Mouse (Mus musculus): ENCODE measurements around the gene Pcgf2. TPM values are rescaled to one million over a fixed set of nuclear protein-coding genes. Genes with fewer than 3 reads are reported as not detected.

Gene Pcgf2
- polyA plus RNA-seq (2015; fragmentation: Illumina TruSeq; extraction: RNeasy Lipid Tissue Mini Kit (QIAGEN cat#74804); ENCODE audit: insufficient read depth, low replicate concordance), result 5.1 TPM

DNA sequence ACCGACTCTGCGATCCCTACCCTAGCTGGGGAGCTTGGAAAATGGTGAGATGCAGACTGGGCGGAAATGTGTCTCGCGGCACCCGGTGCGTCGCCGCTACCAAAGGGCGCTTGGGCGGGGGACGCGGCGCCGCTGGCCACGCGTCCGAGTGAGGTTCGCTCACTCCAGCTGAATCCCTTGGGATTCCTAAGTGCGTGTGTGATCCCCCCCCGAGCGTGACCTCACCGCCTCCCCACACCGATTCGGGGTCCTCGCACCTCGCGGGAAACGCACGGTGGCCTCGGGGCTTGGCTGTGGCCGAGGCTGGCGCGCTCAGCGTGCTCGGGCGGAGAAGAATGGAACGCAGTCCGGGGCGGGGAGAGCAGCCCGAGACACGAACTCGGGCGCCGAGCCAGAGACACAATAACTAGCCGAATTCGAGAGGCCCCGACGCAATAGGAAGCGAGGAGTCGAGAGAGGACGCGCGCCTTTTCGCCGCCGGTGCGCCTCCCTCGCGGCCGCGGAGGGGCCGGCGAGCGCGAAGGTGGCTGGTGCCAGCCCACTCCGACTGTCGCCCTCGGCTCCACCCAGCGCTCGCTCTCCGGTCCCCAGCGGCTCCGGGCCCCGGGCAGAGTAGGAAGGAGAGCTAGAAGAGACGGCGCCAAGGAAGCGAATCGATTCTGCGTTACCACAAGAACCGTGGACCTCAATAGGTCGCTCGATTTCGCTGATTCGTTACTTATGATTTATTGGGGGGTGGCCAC lies at the start of gene Pcgf2:
TSS of gene Pcgf2 (minus strand) at position 495 of the 743 bp plus-strand sequence.

DNA sequence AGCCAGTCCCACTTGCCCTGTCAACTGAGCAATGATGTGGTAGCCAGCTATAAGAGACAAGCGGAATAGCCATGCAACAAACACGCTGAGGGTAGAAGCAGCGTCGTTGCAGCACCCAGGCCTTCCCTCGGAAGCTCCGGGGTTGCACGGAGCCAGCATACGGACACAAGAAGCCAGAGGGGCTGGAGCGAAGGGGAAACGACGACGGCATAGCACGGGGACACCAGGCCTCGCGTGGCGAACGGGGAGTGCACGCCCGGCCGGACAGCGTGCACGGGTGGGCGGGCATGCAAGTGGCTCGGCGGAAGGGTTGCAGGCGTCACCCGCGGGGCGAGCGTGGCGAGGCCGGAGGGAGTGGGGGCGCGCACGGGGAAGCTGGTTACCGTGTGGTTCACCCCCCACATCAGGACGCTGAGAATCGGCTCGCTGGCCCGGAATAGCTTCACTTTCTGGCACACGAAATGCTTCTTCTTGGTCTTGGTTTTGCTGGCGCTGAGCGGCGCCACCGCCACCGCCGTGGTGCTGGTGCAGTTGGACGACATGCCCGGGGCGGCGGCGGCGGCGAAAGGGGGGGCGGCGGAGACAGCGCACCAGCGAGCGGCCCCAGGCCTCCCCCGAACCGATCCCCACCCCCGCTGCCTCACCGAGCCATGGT lies 43.9 kb upstream of the Pcgf2 start, which contains the start of gene Pip4k2b:
TSS of gene Pip4k2b (minus strand) at position 642 of the 655 bp plus-strand sequence.

DNA sequence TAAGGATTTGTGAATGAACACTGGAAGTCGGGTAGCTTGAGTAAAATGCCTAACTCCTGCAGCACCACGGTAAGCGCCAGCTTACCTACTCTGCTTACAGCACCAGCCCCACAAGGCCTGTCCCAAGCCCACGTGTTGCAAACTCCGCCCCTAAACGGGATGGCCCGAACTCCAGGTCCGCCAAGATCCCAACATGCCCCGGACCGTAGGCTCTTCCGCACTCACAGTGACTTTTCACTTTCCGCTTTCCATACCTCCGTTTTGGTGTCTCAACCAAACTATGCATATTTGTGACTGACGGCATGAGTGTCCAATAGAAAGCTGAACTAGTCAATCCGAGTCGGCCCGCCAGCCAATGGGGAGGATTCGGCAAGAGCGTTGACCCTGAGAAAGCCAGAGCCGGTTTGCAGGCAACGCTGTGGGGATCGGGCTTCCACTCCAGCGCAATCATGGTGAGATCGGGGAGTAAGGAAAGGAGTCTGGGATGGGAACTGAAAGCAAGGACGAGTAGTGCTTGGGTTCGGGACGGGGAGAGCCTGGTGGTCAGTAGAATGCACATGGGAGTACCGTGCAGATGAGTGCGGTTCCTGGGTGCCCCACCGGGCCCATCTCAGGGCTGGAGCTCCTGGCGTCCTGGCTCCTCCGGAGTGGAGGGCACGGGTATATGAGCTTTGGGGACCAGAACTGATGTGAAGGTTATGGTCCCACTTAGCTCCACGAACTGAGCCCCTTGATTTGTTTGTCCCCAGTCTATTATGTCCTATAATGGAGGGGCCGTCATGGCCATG lies 2.9 kb upstream of the Pcgf2 start, which contains the start of gene Psmb3:
TSS of gene Psmb3 (plus strand) at position 361 of the 788 bp plus-strand sequence.

DNA sequence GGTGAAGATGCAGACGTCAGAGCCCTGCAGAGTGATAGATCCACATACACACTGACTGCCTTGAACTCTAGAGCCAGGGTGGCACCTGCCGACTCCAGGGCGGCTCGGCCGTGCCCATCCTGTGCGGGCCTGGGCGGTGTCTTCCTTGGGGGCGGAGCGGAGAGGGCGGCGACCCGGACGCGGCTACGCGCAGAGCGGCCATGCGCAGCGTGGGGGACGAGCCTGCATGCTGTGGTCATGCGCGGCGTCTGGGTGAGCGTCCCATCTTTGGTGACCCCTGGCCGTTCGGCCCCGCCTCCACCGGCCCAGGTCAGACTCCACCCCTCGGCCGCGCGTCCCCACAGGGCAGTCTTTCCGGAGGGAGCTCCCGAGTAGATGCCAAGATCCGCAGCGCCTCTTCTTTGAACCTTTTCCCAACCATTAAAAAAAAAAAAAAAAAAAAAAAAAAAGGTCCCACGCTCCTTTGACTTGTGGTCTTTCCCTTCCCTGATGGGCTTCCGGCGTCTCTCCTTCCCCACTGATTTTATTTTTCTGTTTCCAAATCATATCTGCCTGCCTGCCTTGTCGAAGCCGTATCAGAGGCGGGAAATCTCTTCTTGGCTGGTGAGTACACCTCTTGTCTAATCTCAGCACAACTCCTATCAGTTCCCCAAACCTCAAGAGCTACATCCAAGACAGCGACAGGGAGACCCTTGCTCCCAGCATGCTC lies 14.5 kb downstream of the Pcgf2 start, which contains the start of gene Cisd3:
TSS of gene Cisd3 (plus strand) at position 214 of the 709 bp plus-strand sequence.

DNA sequence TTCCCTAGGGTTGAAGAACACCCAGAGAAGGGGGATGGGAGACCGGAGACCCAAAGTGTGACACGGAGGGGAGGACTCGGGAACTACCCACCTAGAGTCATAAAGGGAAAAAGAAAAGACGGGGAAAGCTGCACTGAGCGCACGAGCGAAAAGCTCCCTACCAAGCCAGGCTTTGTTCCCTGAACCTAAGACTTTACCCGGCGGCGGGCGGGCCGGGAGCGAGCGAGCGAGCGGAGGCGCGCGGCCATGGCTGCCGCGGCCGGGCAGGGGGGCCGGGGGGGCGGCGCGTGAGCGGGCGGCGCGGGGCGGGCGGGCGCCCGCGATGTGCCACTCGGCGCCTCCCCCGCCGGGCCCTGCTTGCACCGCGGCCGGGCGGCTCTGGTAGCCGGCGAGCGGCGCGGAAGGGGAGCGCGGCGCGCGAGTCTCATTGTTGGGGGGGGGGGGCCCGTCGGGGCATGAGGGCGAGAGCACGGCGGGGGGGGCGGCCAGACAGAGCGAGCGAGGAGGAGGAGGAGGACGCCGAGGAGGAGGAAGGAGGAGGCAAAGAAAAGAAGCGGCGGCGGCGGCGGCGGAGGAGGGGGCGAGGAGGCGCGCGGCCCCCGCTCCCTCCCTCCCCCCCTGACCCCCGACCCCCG lies 37.3 kb downstream of the Pcgf2 start, which contains the start of gene Mllt6:
TSS of gene Mllt6 (plus strand) at position 522 of the 635 bp plus-strand sequence.

Other genes starting within 250 kb of the Pcgf2 start
- not detected for gene 4933428G20Rik, start 200.2 kb downstream of the Pcgf2 start, polyA plus RNA-seq (2015; fragmentation: Illumina TruSeq; extraction: RNeasy Lipid Tissue Mini Kit (QIAGEN cat#74804); ENCODE audit: insufficient read depth, low replicate concordance)
- gene Srcin1, start 124.3 kb downstream of the Pcgf2 start, polyA plus RNA-seq (2015; fragmentation: Illumina TruSeq; extraction: RNeasy Lipid Tissue Mini Kit (QIAGEN cat#74804); ENCODE audit: insufficient read depth, low replicate concordance), result 0.03 TPM
- gene Epop, start 70.8 kb downstream of the Pcgf2 start, polyA plus RNA-seq (2015; fragmentation: Illumina TruSeq; extraction: RNeasy Lipid Tissue Mini Kit (QIAGEN cat#74804); ENCODE audit: insufficient read depth, low replicate concordance), result 1.9 TPM
- gene Mllt6, start 37.1 kb downstream of the Pcgf2 start, polyA plus RNA-seq (2015; fragmentation: Illumina TruSeq; extraction: RNeasy Lipid Tissue Mini Kit (QIAGEN cat#74804); ENCODE audit: insufficient read depth, low replicate concordance), result 52.9 TPM
- gene Cisd3, start 14.7 kb downstream of the Pcgf2 start, polyA plus RNA-seq (2015; fragmentation: Illumina TruSeq; extraction: RNeasy Lipid Tissue Mini Kit (QIAGEN cat#74804); ENCODE audit: insufficient read depth, low replicate concordance), result 24.5 TPM
- gene Psmb3, start 2.9 kb upstream of the Pcgf2 start, polyA plus RNA-seq (2015; fragmentation: Illumina TruSeq; extraction: RNeasy Lipid Tissue Mini Kit (QIAGEN cat#74804); ENCODE audit: insufficient read depth, low replicate concordance), result 107 TPM
- 44.5 TPM for gene Pip4k2b, start 44.2 kb upstream of the Pcgf2 start, polyA plus RNA-seq (2015; fragmentation: Illumina TruSeq; extraction: RNeasy Lipid Tissue Mini Kit (QIAGEN cat#74804); ENCODE audit: insufficient read depth, low replicate concordance)
- gene Cwc25, start 66.1 kb upstream of the Pcgf2 start, polyA plus RNA-seq (2015; fragmentation: Illumina TruSeq; extraction: RNeasy Lipid Tissue Mini Kit (QIAGEN cat#74804); ENCODE audit: insufficient read depth, low replicate concordance), result 19.0 TPM
- gene 1700001P01Rik, start 75.4 kb upstream of the Pcgf2 start, polyA plus RNA-seq (2015; fragmentation: Illumina TruSeq; extraction: RNeasy Lipid Tissue Mini Kit (QIAGEN cat#74804); ENCODE audit: insufficient read depth, low replicate concordance), result not detected
- 3,596 TPM for gene Rpl23, start 81.9 kb upstream of the Pcgf2 start, polyA plus RNA-seq (2015; fragmentation: Illumina TruSeq; extraction: RNeasy Lipid Tissue Mini Kit (QIAGEN cat#74804); ENCODE audit: insufficient read depth, low replicate concordance)
- gene Lasp1, start 98.5 kb upstream of the Pcgf2 start, polyA plus RNA-seq (2015; fragmentation: Illumina TruSeq; extraction: RNeasy Lipid Tissue Mini Kit (QIAGEN cat#74804); ENCODE audit: insufficient read depth, low replicate concordance), result 75.7 TPM
- gene B230217C12Rik, start 140.3 kb upstream of the Pcgf2 start, polyA plus RNA-seq (2015; fragmentation: Illumina TruSeq; extraction: RNeasy Lipid Tissue Mini Kit (QIAGEN cat#74804); ENCODE audit: insufficient read depth, low replicate concordance), result 6.1 TPM
- 2.1 TPM for gene Fbxo47, start 183.7 kb upstream of the Pcgf2 start, polyA plus RNA-seq (2015; fragmentation: Illumina TruSeq; extraction: RNeasy Lipid Tissue Mini Kit (QIAGEN cat#74804); ENCODE audit: insufficient read depth, low replicate concordance)